Comparison of ENCODE assay signal across 8 mouse cellular contexts in the genomic region with DNA sequence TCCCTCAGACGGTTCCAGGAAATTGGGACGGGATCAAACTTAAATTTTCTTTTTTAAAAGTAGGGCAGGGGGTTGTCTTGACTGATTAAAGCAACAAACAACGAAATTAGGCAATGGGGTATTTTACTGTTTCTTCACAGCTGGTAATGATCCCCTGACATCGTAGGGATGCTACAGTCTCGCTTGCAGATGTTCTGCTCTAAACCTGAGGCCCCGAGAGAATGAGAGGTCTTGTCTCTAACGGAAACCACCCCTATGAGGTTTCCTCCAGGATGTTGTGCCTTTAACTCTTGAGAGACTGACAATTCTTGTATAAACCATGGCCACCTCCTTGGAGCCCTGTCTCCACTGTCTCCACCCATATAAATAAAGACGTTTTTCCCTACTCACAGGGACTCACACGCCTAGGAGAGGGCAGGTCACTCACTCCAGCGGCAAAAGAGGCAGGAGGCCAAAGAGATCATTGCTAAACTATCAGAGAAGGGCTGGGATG. TPM values are rescaled to one million over a fixed set of nuclear protein-coding genes. Genes with fewer than 3 reads are reported as not detected.
A peak's percentile ranks its signal among the peaks of the same experiment; 100 is the strongest.
DNase-seq lines count a peak whose midpoint lies in the region; ATAC-seq and TF ChIP-seq lines count a peak whose summit lies in the region.

A gene (minus strand): TSS at position 208 of the 493 bp plus-strand sequence.

- H3K4me1 ChIP-seq in kidney, adult 2 months (ENCODE audit: control insufficient read depth, insufficient read depth, low read length), result no peaks in the 10 kb centered on the region
- H3K4me1 ChIP-seq in stomach, embryonic 16.5 days (ENCODE audit: control insufficient read depth, insufficient read depth, low read length), result peaks cover 34% of the 10 kb centered on the region

- peak within 1 kb of the TSS; percentile 61 for H3K4me2 ChIP-seq in stomach, embryonic 16.5 days (ENCODE audit: low read depth, low read length)

- 13% methylated on average over 10 of the region's 10 CpGs for WGBS in kidney, adult 2 months
- 1% methylated on average over 10 of the region's 10 CpGs for WGBS in large intestine, adult 2 months
- 1% methylated on average over 10 of the region's 10 CpGs for WGBS in stomach, embryonic 16.5 days

- H3K9me3 ChIP-seq in stomach, embryonic 16.5 days (replicated peaks; ENCODE audit: control insufficient read depth, low read length), result peaks cover 4% of the 10 kb centered on the region; the same call in 1 of the 2 replicates

- no peaks in the 10 kb centered on the region for H3K36me3 ChIP-seq in kidney, adult 2 months (ENCODE audit: control insufficient read depth, insufficient read depth, low read length)
- H3K36me3 ChIP-seq in stomach, embryonic 16.5 days (ENCODE audit: control insufficient read depth, insufficient read depth, low read length), result peaks cover 7% of the 10 kb centered on the region; the same call in 1 of the 2 replicates

- H3K27me3 ChIP-seq in kidney, adult 2 months (replicated peaks; ENCODE audit: control insufficient read depth, insufficient read depth, low read length), result no peaks in the 10 kb centered on the region
- no peaks in the 10 kb centered on the region for H3K27me3 ChIP-seq in stomach, embryonic 16.5 days (ENCODE audit: control insufficient read depth, insufficient read depth, low read length)

- no peak for TF ChIP-seq CTCF in kidney, adult 2 months (conservative IDR thresholded peaks at IDR 0.05; ENCODE audit: insufficient read depth, insufficient read length, low read depth, low read length)

- H3K27ac ChIP-seq in kidney, adult 2 months (ENCODE audit: insufficient read depth, low read depth, low read length), result peak within 1 kb of the TSS; percentile 66
- peak within 1 kb of the TSS; percentile 94 for H3K27ac ChIP-seq in stomach, embryonic 16.5 days (ENCODE audit: low read length)

- peak within 1 kb of the TSS; percentile 66 for H3K4me3 ChIP-seq in kidney, adult 2 months (ENCODE audit: insufficient read depth, low read depth, low read length)
- peak within 1 kb of the TSS; percentile 65 for H3K4me3 ChIP-seq in stomach, embryonic 16.5 days (replicated peaks; ENCODE audit: low read length)

- no peak for DNase-seq in kidney, adult 2 months
- no peak for DNase-seq in kidney, adult 8-10 months
- DNase-seq in adrenal gland, postnatal 10 days, result peak; percentile 22
- no peak for DNase-seq in large intestine, adult 2 months (ENCODE audit: low read depth, low spot score)
- DNase-seq in lung, postnatal 14 days, result peak; percentile 16
- no peak for DNase-seq in ovary, postnatal 14 days (ENCODE audit: low spot score)

- ATAC-seq in granulocyte monocyte progenitor cell, adult 5-6 weeks (replicated peaks; ENCODE audit: poor library complexity, severe bottlenecking), result peak; percentile 38
- peak; percentile 51; the same call in 1 of the 2 replicates for ATAC-seq in stomach, embryonic 16.5 days (ENCODE audit: insufficient read depth, low FRiP score)

- H3K9ac ChIP-seq in stomach, embryonic 16.5 days (ENCODE audit: low read length), result peak within 1 kb of the TSS; percentile 86

- no peak for TF ChIP-seq POLR2A in kidney, adult 2 months (IDR thresholded peaks at IDR 0.05; ENCODE audit: low read depth, low read length)

RNA-seq across cellular contexts. Expression of the gene that starts here (rescaled TPM):
- polyA plus RNA-seq in kidney, adult 2 months (2012; rRNA removed), result 12.3 and 14.2 TPM in 2 replicates
- total RNA-seq in adrenal gland, postnatal 10 days (2021), result 10 to 100 TPM; 13.1 to 18.7 TPM
- 2.6 and 5.5 TPM in 2 replicates for total RNA-seq in granulocyte monocyte progenitor cell, adult 5-6 weeks (2014; fragmentation: Nextera tagmentation)
- 5.5 and 7.1 TPM in 2 replicates for total RNA-seq in granulocyte monocyte progenitor cell, adult 5-6 weeks (2017)
- polyA plus RNA-seq in large intestine, adult 2 months (2012; rRNA removed), result 12.0 and 13.0 TPM in 2 replicates
- 49.7 and 55.4 TPM in 2 replicates for polyA plus RNA-seq in stomach, embryonic 16.5 days (2015; fragmentation: Nextera tagmentation; extraction: Ambion mirVana)

Comparison
In these comparisons a context has a peak if more than half of its experiments do, and no peak if none do; other contexts are left out.
1. DNase-seq: peak in adrenal gland, postnatal 10 days (single experiment) and lung, postnatal 14 days (single experiment); none in kidney, adult 2 months (single experiment), kidney, adult 8-10 months (0 of 2), large intestine, adult 2 months (single experiment) and ovary, postnatal 14 days (single experiment).